Mouse (Mus musculus) midbrain, embryonic 14.5 days (tissue): Measurements from ENCODE around the gene Phc2. TPM values are rescaled to one million over a fixed set of nuclear protein-coding genes. Genes with fewer than 3 reads are reported as not detected.

Experiments used
- ATAC-seq: fragments of 200-750 bp; cut with Nextera tagmentation; 2 replicates; pipeline ENCODE4 v1.8.0; 2017; ENCODE audit warnings: moderate number of reproducible peaks, moderate library complexity; ENCODE audit not compliant: low FRiP score, low TSS enrichment
- DNase-seq: peaks from one replicate; pipeline ENCODE4 v3.0.0-alpha.2; 2015
- H3K27ac ChIP-seq: fragments of 300-500 bp; sonication (generic); replicated peaks from 2 replicates; pipeline ENCODE4 v1.5.1; 2014; ENCODE audit warnings: mild to moderate bottlenecking, low read depth, low read length, moderate library complexity
- H3K27me3 ChIP-seq: fragments of 300-500 bp; sonication (generic); 2 replicates; pipeline ENCODE4 v1.6.1; 2014; ENCODE audit warnings: low read length, control low read depth, mixed read lengths; ENCODE audit not compliant: control insufficient read depth, insufficient read depth
- H3K36me3 ChIP-seq: fragments of 300-500 bp; sonication (generic); 2 replicates; pipeline ENCODE4 v1.6.1; 2014; ENCODE audit warnings: low read length, control low read depth; ENCODE audit not compliant: control insufficient read depth, insufficient read depth
- H3K4me1 ChIP-seq: fragments of 300-500 bp; sonication (generic); 2 replicates; pipeline ENCODE4 v1.6.1; 2014; ENCODE audit warnings: mild to moderate bottlenecking, antibody characterized with exemption, low read length, control low read depth; ENCODE audit not compliant: control insufficient read depth, insufficient read depth
- H3K4me2 ChIP-seq: fragments of 300-500 bp; sonication (generic); 2 replicates; pipeline ENCODE4 v1.6.1; 2014; ENCODE audit warnings: mild to moderate bottlenecking, low read length, moderate library complexity
- H3K4me3 ChIP-seq: fragments of 300-500 bp; sonication (generic); replicated peaks from 2 replicates; pipeline ENCODE4 v1.5.1; 2014; ENCODE audit warnings: low read depth, low read length
- H3K9ac ChIP-seq: fragments of 300-500 bp; sonication (generic); replicated peaks from 2 replicates; pipeline ENCODE4 v1.6.1; 2014; ENCODE audit warnings: mild to moderate bottlenecking, low read length, moderate library complexity
- H3K9me3 ChIP-seq: fragments of 300-500 bp; sonication (generic); 2 replicates; pipeline ENCODE4 v1.6.1; 2016; ENCODE audit warnings: low read length, control low read depth, mixed read lengths; ENCODE audit not compliant: control insufficient read depth
- WGBS: fragments of 180-500 bp; shearing (Covaris S2); extraction: QIAGEN DNeasy Blood & Tissue Kit; methylation state at CpG from one replicate; pipeline ENCODE4 v1.1.7; 2014; 5-methylcytosine and 5-hydroxymethylcytosine counted together
- polyA plus RNA-seq: library from polyadenylated mRNA; unstranded; fragments of >200 nt; fragmentation: Nextera tagmentation; extraction: Ambion mirVana; gene quantifications from 2 replicates; pipeline ENCODE4 v1.2.1, GENCODE M21; 2014

The Phc2 gene
- polyA plus RNA-seq, 1 experiment from 2014 or later: 48.4 TPM

- H3K4me3 ChIP-seq: no peak overlapping the region
- no peak overlapping the region; the same call in 1 of the 2 replicates for H3K27ac ChIP-seq
- peak overlapping the region; percentile 49 for H3K4me2 ChIP-seq
- H3K27me3 ChIP-seq: no peaks in the 10 kb centered on the region
- H3K4me1 ChIP-seq: peaks cover 46% of the 10 kb centered on the region
- H3K9me3 ChIP-seq: no peaks in the 10 kb centered on the region
- H3K9ac ChIP-seq: peak overlapping the region; percentile 3; the same call in 1 of the 2 replicates
- 25% methylated on average over 13 of the region's 13 CpGs for WGBS
- ATAC-seq: no peak
- no peak for DNase-seq
- H3K36me3 ChIP-seq: peaks cover 9% of the 10 kb centered on the region
Measured at GRCm38 (mm10) chr4:128712136-128712655, 57.7 kb downstream of the Phc2 start.

- no peak for ATAC-seq
- 82% methylated on average over 6 of the region's 6 CpGs for WGBS
Measured at GRCm38 (mm10) chr4:128712941-128713340, 58.4 kb downstream of the Phc2 start.

GRCm38 (mm10) chr4:128715241-128716204, 61.0 kb downstream of the Phc2 start:
- H3K4me3 ChIP-seq: 0 out of 2 replicates have a peak overlapping the region, but pooled peaks have one; percentile 4
- H3K9ac ChIP-seq: peak overlapping the region; percentile 48
- 2% methylated on average over 14 of the region's 14 CpGs for WGBS
- H3K4me2 ChIP-seq: peak overlapping the region; percentile 48
- no peaks in the 10 kb centered on the region for H3K9me3 ChIP-seq
- ATAC-seq: peak; percentile 83
- peak overlapping the region; percentile 99 for H3K27ac ChIP-seq
- DNase-seq: peak; percentile 93
- peaks cover 70% of the 10 kb centered on the region for H3K4me1 ChIP-seq
- peaks cover 5% of the 10 kb centered on the region; the same call in 1 of the 2 replicates for H3K36me3 ChIP-seq
- no peaks in the 10 kb centered on the region for H3K27me3 ChIP-seq

More at GRCm38 (mm10) chr4:128712941-128713340, 58.4 kb downstream of the Phc2 start:
- Histone ChIP-seq H3K4me1 (peaks cover 54% of the 10 kb centered on the region), H3K4me2 (no peak overlapping the region), H3K9ac (no peak overlapping the region), H3K27ac (no peak overlapping the region; the same call in 1 of the 2 replicates), H3K9me3 (no peaks in the 10 kb centered on the region), H3K27me3 (no peaks in the 10 kb centered on the region), H3K36me3 (peaks cover 6% of the 10 kb centered on the region), H3K4me3 (no peak overlapping the region)
- DNase-seq: no peak

GRCm38 (mm10) chr4:128716279-128716678, 61.8 kb downstream of the Phc2 start:
- Histone ChIP-seq H3K4me1 (peaks cover 74% of the 10 kb centered on the region), H3K27ac (peak overlapping the region; percentile 99), H3K36me3 (peaks cover 5% of the 10 kb centered on the region; the same call in 1 of the 2 replicates), H3K9ac (peak overlapping the region; percentile 48), H3K9me3 (no peaks in the 10 kb centered on the region), H3K27me3 (no peaks in the 10 kb centered on the region), H3K4me3 (no peak overlapping the region), H3K4me2 (peak overlapping the region; percentile 48)
- 0% methylated on average over 4 of the region's 4 CpGs for WGBS
- DNase-seq: peak; percentile 57
- no peak; the same call in 1 of the 2 replicates for ATAC-seq

- no peaks in the 10 kb centered on the region for H3K9me3 ChIP-seq
- peaks cover 5% of the 10 kb centered on the region; the same call in 1 of the 2 replicates for H3K36me3 ChIP-seq
- H3K27ac ChIP-seq: peak overlapping the region; percentile 99
- peaks cover 76% of the 10 kb centered on the region for H3K4me1 ChIP-seq
- DNase-seq (peak; percentile 46), ATAC-seq (no peak)
- no peak overlapping the region for H3K4me3 ChIP-seq
- WGBS: 25% methylated on average over 9 of the region's 9 CpGs
- H3K27me3 ChIP-seq: no peaks in the 10 kb centered on the region
- H3K4me2 ChIP-seq: peak overlapping the region; percentile 48; the same call in 1 of the 2 replicates
- H3K9ac ChIP-seq: no peak overlapping the region
Measured at GRCm38 (mm10) chr4:128716731-128717130, 62.2 kb downstream of the Phc2 start.

GRCm38 (mm10) chr4:128720110-128720509, 65.6 kb downstream of the Phc2 start:
- Histone ChIP-seq H3K4me3 (no peak overlapping the region), H3K9ac (no peak overlapping the region), H3K27me3 (no peaks in the 10 kb centered on the region), H3K36me3 (0 out of 2 replicates have a peak, but pooled peaks cover 3% of the 10 kb centered on the region), H3K27ac (peak overlapping the region; percentile 73), H3K9me3 (no peaks in the 10 kb centered on the region), H3K4me1 (peaks cover 69% of the 10 kb centered on the region), H3K4me2 (no peak overlapping the region)
- 13% methylated on average over 5 of the region's 5 CpGs for WGBS
- peak; percentile 78 for DNase-seq
- no peak for ATAC-seq

GRCm38 (mm10) chr4:128721061-128721648, 66.7 kb downstream of the Phc2 start:
- peaks cover 61% of the 10 kb centered on the region for H3K4me1 ChIP-seq
- H3K27ac ChIP-seq: no peak overlapping the region
- 0 out of 2 replicates have a peak, but pooled peaks cover 3% of the 10 kb centered on the region for H3K36me3 ChIP-seq
- no peak overlapping the region for H3K9ac ChIP-seq
- peak; percentile 60 for DNase-seq
- no peak overlapping the region for H3K4me3 ChIP-seq
- no peak overlapping the region for H3K4me2 ChIP-seq
- H3K9me3 ChIP-seq: no peaks in the 10 kb centered on the region
- no peaks in the 10 kb centered on the region for H3K27me3 ChIP-seq
- WGBS: 34% methylated on average over 9 of the region's 9 CpGs
- ATAC-seq: no peak

- H3K4me3 ChIP-seq: no peak overlapping the region
- H3K36me3 ChIP-seq: 0 out of 2 replicates have a peak, but pooled peaks cover 3% of the 10 kb centered on the region
- H3K4me2 ChIP-seq: no peak overlapping the region
- no peaks in the 10 kb centered on the region for H3K9me3 ChIP-seq
- H3K27ac ChIP-seq: no peak overlapping the region
- peaks cover 61% of the 10 kb centered on the region for H3K4me1 ChIP-seq
- no peaks in the 10 kb centered on the region for H3K27me3 ChIP-seq
- ATAC-seq (no peak), DNase-seq (no peak)
- 77% methylated on average over 4 of the region's 4 CpGs for WGBS
- H3K9ac ChIP-seq: no peak overlapping the region
Measured at GRCm38 (mm10) chr4:128721761-128722160, 67.3 kb downstream of the Phc2 start.
